Mouse (Mus musculus) intestine, embryonic 14.5 days (tissue): ENCODE data around the gene Serpina5. TPM values are rescaled to one million over a fixed set of nuclear protein-coding genes. Genes with fewer than 3 reads are reported as not detected.

ENCODE experiments used
- ATAC-seq: fragments of 200-750 bp; cut with Nextera tagmentation; replicated peaks from 2 replicates; pipeline ENCODE4 v1.8.0; 2017; ENCODE audit warnings: low read depth, moderate number of reproducible peaks, moderate TSS enrichment, moderate library complexity; ENCODE audit not compliant: low FRiP score, low TSS enrichment
- DNase-seq: peaks from one replicate; pipeline ENCODE4 v3.0.0-alpha.2; 2018; ENCODE audit warnings: low spot score
- H3K27ac ChIP-seq: fragments of 300-500 bp; sonication (generic); 2 replicates; pipeline ENCODE4 v1.5.1; 2014; ENCODE audit warnings: low read depth, mild to moderate bottlenecking, control low read depth
- H3K27me3 ChIP-seq: fragments of 300-500 bp; sonication (generic); replicated peaks from 2 replicates; pipeline ENCODE4 v1.6.1; 2014; ENCODE audit warnings: low read length, control low read depth; ENCODE audit not compliant: control insufficient read depth, insufficient read depth
- H3K36me3 ChIP-seq: fragments of 300-500 bp; sonication (generic); 2 replicates; pipeline ENCODE4 v1.6.1; 2014; ENCODE audit warnings: low read length, control low read depth; ENCODE audit not compliant: control insufficient read depth, insufficient read depth
- H3K4me1 ChIP-seq: fragments of 300-500 bp; sonication (generic); replicated peaks from 2 replicates; pipeline ENCODE4 v1.6.1; 2014; ENCODE audit warnings: low read length, control low read depth, mixed read lengths; ENCODE audit not compliant: control insufficient read depth, insufficient read depth
- H3K4me2 ChIP-seq: fragments of 300-500 bp; sonication (generic); 2 replicates; pipeline ENCODE4 v1.6.1; 2014; ENCODE audit warnings: low read length
- H3K4me3 ChIP-seq: fragments of 300-500 bp; sonication (generic); 2 replicates; pipeline ENCODE4 v1.5.1; 2014; ENCODE audit warnings: low read depth, low read length, control low read depth, mixed read lengths
- H3K9ac ChIP-seq: fragments of 300-500 bp; sonication (generic); 2 replicates; pipeline ENCODE4 v1.6.1; 2014; ENCODE audit warnings: mild to moderate bottlenecking, low read length
- H3K9me3 ChIP-seq: fragments of 300-500 bp; sonication (generic); 2 replicates; pipeline ENCODE4 v1.6.1; 2016; ENCODE audit warnings: low read length, control low read depth; ENCODE audit not compliant: control insufficient read depth
- WGBS: fragments of 180-500 bp; shearing (Covaris S2); extraction: QIAGEN DNeasy Blood & Tissue Kit; methylation state at CpG from one replicate; pipeline ENCODE4 v1.1.7; 2014; 5-methylcytosine and 5-hydroxymethylcytosine counted together
- polyA plus RNA-seq: library from polyadenylated mRNA; unstranded; fragments of >200 nt; fragmentation: Nextera tagmentation; extraction: Ambion mirVana; gene quantifications from 2 replicates; pipeline ENCODE4 v1.2.1, GENCODE M21; 2014

The Serpina5 gene
- polyA plus RNA-seq, 1 experiment from 2014 or later, result not detected

DNA sequence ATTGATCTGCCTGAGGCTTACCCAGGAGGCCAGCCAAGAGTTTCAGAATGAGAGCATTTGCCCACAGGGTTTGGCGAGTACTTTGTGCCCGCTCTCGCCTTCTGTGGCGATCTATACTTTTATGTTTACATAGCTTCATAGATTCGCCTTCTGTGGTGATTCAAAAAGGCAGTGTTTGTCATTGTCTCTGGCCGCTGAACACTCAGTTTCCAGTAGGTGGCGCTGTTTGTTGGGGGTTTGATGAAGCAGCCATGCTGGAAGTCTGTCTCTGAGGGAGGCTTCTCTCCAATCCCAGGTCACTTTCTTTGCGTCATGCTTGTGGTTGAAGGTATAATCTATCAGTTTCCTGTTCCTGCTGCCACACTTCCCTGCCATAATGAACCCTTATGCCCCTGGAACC lies 34.7 kb upstream of the Serpina5 start:
- Histone ChIP-seq H3K9ac (no peak overlapping the region), H3K9me3 (no peaks in the 10 kb centered on the region), H3K27ac (no peak overlapping the region), H3K4me1 (no peaks in the 10 kb centered on the region), H3K27me3 (no peaks in the 10 kb centered on the region), H3K36me3 (no peaks in the 10 kb centered on the region), H3K4me3 (no peak overlapping the region), H3K4me2 (no peak overlapping the region)
- ATAC-seq, result no peak
- peak; percentile 80 for DNase-seq
- WGBS, result 20% methylated on average over 8 of the region's 8 CpGs

DNA sequence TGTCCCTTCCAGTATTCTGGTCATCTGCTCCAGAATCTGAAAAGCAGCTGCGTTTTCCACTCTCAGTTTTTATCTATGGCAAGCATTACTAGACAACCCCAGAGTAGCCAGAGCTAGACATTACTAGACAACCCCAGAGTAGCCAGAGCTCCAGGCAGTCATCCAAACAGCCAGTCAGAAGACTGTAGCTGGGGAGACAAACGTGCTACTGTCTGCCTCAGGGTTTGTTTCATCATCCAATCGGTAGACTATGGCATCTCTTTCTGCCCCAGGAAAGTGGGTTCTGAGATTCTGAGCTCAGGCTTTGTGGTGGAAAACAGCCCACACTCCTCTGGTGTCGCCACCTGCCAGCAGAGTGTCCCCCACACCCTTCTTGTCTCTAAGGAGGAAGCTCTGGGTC lies 33.4 kb upstream of the Serpina5 start:
- Histone ChIP-seq H3K27ac (no peak overlapping the region; the same call in 1 of the 2 replicates), H3K9ac (0 out of 2 replicates have a peak overlapping the region, but pooled peaks have one; percentile 8), H3K36me3 (no peaks in the 10 kb centered on the region), H3K9me3 (no peaks in the 10 kb centered on the region), H3K4me2 (peak overlapping the region; percentile 40), H3K4me1 (no peaks in the 10 kb centered on the region), H3K27me3 (no peaks in the 10 kb centered on the region), H3K4me3 (peak overlapping the region; percentile 18; the same call in 1 of the 2 replicates)
- DNase-seq, result no peak
- ATAC-seq, result 0 out of 2 replicates have a peak, but pooled peaks have one; percentile 37
- WGBS, result 34% methylated on average over 4 of the region's 4 CpGs

- H3K9ac ChIP-seq, result no peak overlapping the region
- H3K27me3 ChIP-seq, result no peaks in the 10 kb centered on the region
- H3K4me3 ChIP-seq, result no peak overlapping the region
- 13% methylated on average over 2 of the region's 2 CpGs for WGBS
- H3K4me2 ChIP-seq, result no peak overlapping the region
- H3K36me3 ChIP-seq, result no peaks in the 10 kb centered on the region
- H3K9me3 ChIP-seq, result no peaks in the 10 kb centered on the region
- no peaks in the 10 kb centered on the region for H3K4me1 ChIP-seq
- ATAC-seq (0 out of 2 replicates have a peak, but pooled peaks have one; percentile 50), DNase-seq (peak; percentile 92)
- H3K27ac ChIP-seq, result no peak overlapping the region
Measured at GRCm38 (mm10) chr12:104069620-104070019, 31.3 kb upstream of the Serpina5 start.

- ATAC-seq (no peak), DNase-seq (no peak)
- 12% methylated on average over 1 of the region's 1 CpGs for WGBS
- Histone ChIP-seq H3K4me1 (no peaks in the 10 kb centered on the region), H3K4me3 (no peak overlapping the region), H3K9ac (no peak overlapping the region), H3K36me3 (no peaks in the 10 kb centered on the region), H3K4me2 (no peak overlapping the region), H3K27ac (no peak overlapping the region), H3K9me3 (no peaks in the 10 kb centered on the region), H3K27me3 (no peaks in the 10 kb centered on the region)
Measured at GRCm38 (mm10) chr12:104071708-104072107, 29.2 kb upstream of the Serpina5 start.

DNA sequence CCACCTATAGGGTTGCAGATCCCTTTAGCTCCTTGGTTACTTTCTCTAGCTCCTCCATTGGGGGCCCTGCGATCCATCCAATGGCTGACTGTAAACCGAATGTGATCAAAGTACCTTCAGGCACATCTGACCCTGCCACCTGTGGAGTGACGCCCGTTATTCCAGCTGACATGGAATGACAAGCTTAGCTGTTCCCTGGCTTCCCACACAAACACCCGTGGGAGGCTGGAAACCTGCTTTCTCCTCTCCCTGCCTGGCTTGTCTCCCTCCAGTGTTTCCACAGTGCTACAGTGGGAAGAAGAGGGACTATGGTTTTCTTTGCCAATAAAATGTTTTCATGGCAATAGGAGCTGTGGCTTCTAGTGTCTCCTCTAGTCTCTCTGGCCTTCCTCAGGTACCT lies 28.6 kb upstream of the Serpina5 start:
- no peak overlapping the region for H3K9ac ChIP-seq
- H3K4me3 ChIP-seq, result no peak overlapping the region
- WGBS, result 70% methylated on average over 5 of the region's 5 CpGs
- ATAC-seq, result no peak
- no peaks in the 10 kb centered on the region for H3K4me1 ChIP-seq
- no peaks in the 10 kb centered on the region for H3K27me3 ChIP-seq
- H3K4me2 ChIP-seq, result no peak overlapping the region
- H3K9me3 ChIP-seq, result no peaks in the 10 kb centered on the region
- H3K36me3 ChIP-seq, result no peaks in the 10 kb centered on the region
- H3K27ac ChIP-seq, result no peak overlapping the region
- no peak for DNase-seq

- H3K4me3 ChIP-seq, result no peak overlapping the region
- 78% methylated on average over 2 of the region's 2 CpGs for WGBS
- no peaks in the 10 kb centered on the region for H3K36me3 ChIP-seq
- no peak overlapping the region for H3K9ac ChIP-seq
- no peak overlapping the region for H3K27ac ChIP-seq
- no peak for DNase-seq
- no peaks in the 10 kb centered on the region for H3K9me3 ChIP-seq
- ATAC-seq, result no peak
- no peaks in the 10 kb centered on the region for H3K4me1 ChIP-seq
- no peaks in the 10 kb centered on the region for H3K27me3 ChIP-seq
- no peak overlapping the region for H3K4me2 ChIP-seq
Measured at GRCm38 (mm10) chr12:104090119-104090518, 10.8 kb upstream of the Serpina5 start.

DNA sequence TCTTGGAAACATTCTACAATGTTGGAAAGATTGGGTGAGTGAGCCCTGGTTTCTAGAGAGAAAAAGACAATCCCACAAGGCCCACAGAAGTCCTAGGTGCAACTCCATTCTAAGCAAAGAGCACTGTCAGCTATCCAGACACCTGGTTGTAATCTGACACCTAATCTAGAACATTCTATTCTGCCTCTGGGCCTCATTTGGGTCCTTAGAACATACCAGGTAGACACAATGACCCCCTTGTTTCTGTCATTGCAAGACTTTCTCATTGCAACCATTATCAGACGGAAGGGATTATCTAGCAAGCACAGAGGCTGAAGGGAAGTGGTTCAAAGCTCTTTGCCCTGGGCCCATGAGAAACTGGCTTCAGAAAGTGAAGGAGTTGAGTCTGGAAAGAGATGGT lies 9.6 kb upstream of the Serpina5 start:
- no peaks in the 10 kb centered on the region for H3K27me3 ChIP-seq
- H3K9me3 ChIP-seq, result no peaks in the 10 kb centered on the region
- no peak overlapping the region for H3K4me2 ChIP-seq
- no peak overlapping the region for H3K4me3 ChIP-seq
- no peak overlapping the region for H3K9ac ChIP-seq
- ATAC-seq (no peak), DNase-seq (no peak)
- 88% methylated on average over 1 of the region's 1 CpGs for WGBS
- H3K4me1 ChIP-seq, result no peaks in the 10 kb centered on the region
- H3K36me3 ChIP-seq, result no peaks in the 10 kb centered on the region
- no peak overlapping the region for H3K27ac ChIP-seq

GRCm38 (mm10) chr12:104105847-104106246 lies 4.9 kb downstream of the Serpina5 start:
- H3K36me3 ChIP-seq, result no peaks in the 10 kb centered on the region
- DNase-seq, result no peak
- ATAC-seq, result no peak
- no peaks in the 10 kb centered on the region for H3K9me3 ChIP-seq
- H3K4me1 ChIP-seq, result no peaks in the 10 kb centered on the region
- no peaks in the 10 kb centered on the region for H3K27me3 ChIP-seq
- no peak overlapping the region for H3K4me3 ChIP-seq
- no peak overlapping the region for H3K9ac ChIP-seq
- H3K4me2 ChIP-seq, result no peak overlapping the region
- H3K27ac ChIP-seq, result no peak overlapping the region

DNA sequence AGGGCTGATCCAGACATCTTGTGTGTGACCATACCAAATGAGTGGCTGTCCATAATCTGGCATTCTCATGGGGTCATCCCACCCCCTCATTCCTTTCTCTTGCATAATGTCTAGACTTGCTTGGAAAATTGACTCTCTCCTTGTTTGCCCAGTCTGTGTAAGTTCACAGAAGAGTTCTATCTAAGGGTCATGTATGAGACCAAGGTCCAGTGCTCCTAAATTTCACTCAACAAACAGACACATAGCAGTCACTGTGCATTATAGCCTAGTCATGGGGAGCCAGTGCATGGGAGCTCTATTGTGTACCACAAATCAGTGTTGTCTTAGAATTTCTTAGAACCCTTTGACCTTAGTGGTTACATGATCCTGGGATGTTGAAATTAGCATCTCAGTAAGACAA lies 6.0 kb downstream of the Serpina5 start:
- Histone ChIP-seq H3K4me3 (no peak overlapping the region), H3K9me3 (no peaks in the 10 kb centered on the region), H3K4me2 (no peak overlapping the region), H3K27ac (no peak overlapping the region), H3K36me3 (no peaks in the 10 kb centered on the region), H3K27me3 (no peaks in the 10 kb centered on the region), H3K9ac (no peak overlapping the region), H3K4me1 (no peaks in the 10 kb centered on the region)
- no peak for DNase-seq
- ATAC-seq, result no peak
